Mouse (Mus musculus) neural tube, embryonic 12.5 days (tissue): ENCODE data around the gene a. TPM values are rescaled to one million over a fixed set of nuclear protein-coding genes. Genes with fewer than 3 reads are reported as not detected.
A peak's percentile ranks its signal among the peaks of the same experiment; 100 is the strongest.

Experiments used
- ATAC-seq: fragments of 200-750 bp; cut with Nextera tagmentation; 2 replicates; pipeline ENCODE4 v1.8.0; 2017; ENCODE audit warnings: low read depth, mild to moderate bottlenecking, moderate TSS enrichment, moderate library complexity; ENCODE audit not compliant: low FRiP score
- H3K27ac ChIP-seq: fragments of 300-500 bp; sonication (generic); 2 replicates; pipeline ENCODE4 v1.5.1; 2016
- H3K27me3 ChIP-seq: fragments of 300-500 bp; sonication (generic); replicated peaks from 2 replicates; pipeline ENCODE4 v1.6.1; 2016; ENCODE audit warnings: mild to moderate bottlenecking
- H3K36me3 ChIP-seq: fragments of 300-500 bp; sonication (generic); 2 replicates; pipeline ENCODE4 v1.6.1; 2016; ENCODE audit warnings: mild to moderate bottlenecking
- H3K4me1 ChIP-seq: fragments of 300-500 bp; sonication (generic); 2 replicates; pipeline ENCODE4 v1.6.1; 2016
- H3K4me2 ChIP-seq: fragments of 300-500 bp; sonication (generic); replicated peaks from 2 replicates; pipeline ENCODE4 v1.6.1; 2016; ENCODE audit warnings: mild to moderate bottlenecking
- H3K4me3 ChIP-seq: fragments of 300-500 bp; sonication (generic); 2 replicates; pipeline ENCODE4 v1.5.1; 2016
- H3K9ac ChIP-seq: fragments of 300-500 bp; sonication (generic); 2 replicates; pipeline ENCODE4 v1.6.1; 2016; ENCODE audit warnings: mild to moderate bottlenecking
- H3K9me3 ChIP-seq: fragments of 300-500 bp; sonication (generic); 2 replicates; pipeline ENCODE4 v1.6.1; 2016; ENCODE audit warnings: mild to moderate bottlenecking
- WGBS: fragments of 180-500 bp; shearing (Covaris S2); methylation state at CpG from one replicate; pipeline ENCODE4 v1.1.7; 2016; 5-methylcytosine and 5-hydroxymethylcytosine counted together
- polyA plus RNA-seq: library from polyadenylated mRNA; unstranded; fragments of >200 nt; fragmentation: Nextera tagmentation; extraction: Ambion mirVana; gene quantifications from 2 replicates; pipeline ENCODE4 v1.2.1, GENCODE M21; 2016

a gene
- polyA plus RNA-seq, 1 experiment from 2014 or later, result not detected

DNA sequence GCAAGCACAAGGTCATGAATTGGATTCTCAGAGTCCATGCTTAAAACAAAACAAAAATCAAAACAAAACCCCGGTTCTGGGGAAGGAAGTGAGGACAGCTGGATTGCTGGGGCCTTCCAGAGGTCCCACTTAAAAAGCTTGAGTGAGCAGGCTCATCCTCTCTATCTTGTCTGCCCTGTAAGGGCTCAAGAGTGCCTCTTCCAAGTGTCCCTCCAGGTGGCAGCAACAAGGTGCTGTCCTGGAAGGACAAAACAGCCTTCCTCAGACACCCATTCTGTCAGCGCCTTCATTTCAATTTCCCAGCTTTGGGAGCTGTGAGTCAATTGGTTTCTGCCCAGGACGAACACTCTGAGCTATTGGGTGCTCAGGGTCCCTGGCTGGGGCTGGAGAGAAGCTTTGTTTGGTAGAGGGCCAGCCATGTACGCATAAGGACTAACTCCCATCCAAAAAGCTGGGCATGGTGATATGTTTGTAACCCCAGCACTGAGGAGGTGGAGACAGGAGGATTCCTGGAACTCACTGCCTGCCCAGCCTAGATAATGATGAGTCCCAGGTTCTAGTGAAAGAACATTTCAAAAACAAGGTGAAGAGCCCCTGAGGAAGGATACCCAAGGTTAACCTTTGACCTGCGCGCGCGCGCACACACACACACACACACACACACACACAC, 26.2 kb upstream of the a start:
- no peak overlapping the region for H3K4me3 ChIP-seq
- H3K9ac ChIP-seq, result no peak overlapping the region
- no peaks in the 10 kb centered on the region for H3K4me1 ChIP-seq
- H3K36me3 ChIP-seq, result no peaks in the 10 kb centered on the region
- H3K9me3 ChIP-seq, result no peaks in the 10 kb centered on the region
- ATAC-seq, result no peak
- WGBS, result 82% methylated on average over 9 of the region's 9 CpGs
- no peaks in the 10 kb centered on the region for H3K27me3 ChIP-seq
- no peak overlapping the region for H3K4me2 ChIP-seq
- H3K27ac ChIP-seq, result no peak overlapping the region

DNA sequence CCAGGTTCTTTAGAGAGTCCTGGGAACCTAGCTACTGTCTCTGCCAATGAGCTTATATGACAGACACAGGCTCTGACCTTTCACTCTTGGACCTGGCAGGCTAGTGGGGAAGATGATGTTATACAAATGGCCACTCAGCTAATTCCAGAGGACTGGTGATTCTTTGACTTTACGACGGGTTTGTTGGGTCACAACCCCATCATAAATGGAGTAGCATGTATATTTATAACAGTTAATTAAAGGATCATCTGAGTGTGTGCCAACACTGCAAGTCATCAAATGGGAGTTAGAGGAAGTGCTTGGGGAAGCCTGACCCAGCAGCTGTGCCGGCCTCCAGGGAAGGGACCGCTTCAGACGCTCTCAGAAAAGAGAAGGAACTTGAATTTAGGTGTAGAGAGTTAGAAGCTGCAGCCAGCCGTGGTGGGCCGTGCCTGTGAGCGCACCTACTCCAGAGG, 25.6 kb upstream of the a start:
- 76% methylated on average over 8 of the region's 8 CpGs for WGBS
- no peak for ATAC-seq
- H3K4me2 ChIP-seq, result no peak overlapping the region
- no peak overlapping the region for H3K27ac ChIP-seq
- H3K4me3 ChIP-seq, result no peak overlapping the region
- no peak overlapping the region for H3K9ac ChIP-seq
- no peaks in the 10 kb centered on the region for H3K4me1 ChIP-seq
- no peaks in the 10 kb centered on the region for H3K36me3 ChIP-seq
- H3K27me3 ChIP-seq, result no peaks in the 10 kb centered on the region
- no peaks in the 10 kb centered on the region for H3K9me3 ChIP-seq

DNA sequence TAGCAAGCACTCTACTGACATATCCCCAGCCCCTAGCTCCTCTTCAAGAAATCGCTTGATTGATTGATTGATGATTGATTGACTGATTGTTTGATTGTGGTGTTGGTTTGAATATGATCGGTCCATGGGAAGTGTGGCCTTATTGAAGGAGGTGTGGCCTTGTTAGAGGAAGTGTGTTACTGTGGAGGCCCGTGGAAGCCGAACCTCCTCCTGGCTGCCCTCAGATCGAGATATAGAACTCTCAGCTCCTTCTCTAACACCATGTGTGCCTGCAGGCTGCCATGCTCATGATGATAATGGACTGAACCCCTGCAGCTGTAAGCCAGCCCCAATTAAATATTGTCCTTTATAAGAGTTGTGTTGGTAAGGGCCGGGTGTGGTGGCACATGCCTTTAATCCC, 24.2 kb upstream of the a start:
- Histone ChIP-seq H3K4me3 (no peak overlapping the region), H3K27ac (no peak overlapping the region), H3K9ac (no peak overlapping the region), H3K36me3 (no peaks in the 10 kb centered on the region), H3K9me3 (no peaks in the 10 kb centered on the region), H3K4me1 (no peaks in the 10 kb centered on the region), H3K4me2 (no peak overlapping the region), H3K27me3 (no peaks in the 10 kb centered on the region)
- ATAC-seq, result no peak
- 92% methylated on average over 6 of the region's 6 CpGs for WGBS

DNA sequence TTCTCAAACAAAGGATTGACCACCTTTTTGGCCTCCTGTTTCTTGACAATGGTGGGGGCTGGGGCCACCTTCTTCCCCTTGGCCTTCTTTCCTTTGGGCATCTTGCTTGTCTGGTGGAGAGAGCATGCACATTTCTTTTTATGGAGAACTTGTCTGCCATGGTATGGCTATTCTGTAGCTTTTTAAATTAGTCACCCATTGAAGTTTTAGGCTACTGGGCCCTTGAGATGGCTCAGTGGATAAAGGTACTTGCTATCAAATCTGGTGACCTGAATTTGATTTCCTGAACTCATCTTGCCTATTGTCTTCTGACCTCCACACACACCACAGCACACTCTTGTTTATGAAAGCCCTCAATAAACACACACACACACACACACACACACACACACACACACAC, 21.3 kb upstream of the a start, which contains the start of gene Gm14214:
Gm14214 (minus strand) TSS at position 101 of the 400 bp plus-strand sequence.
- H3K27ac ChIP-seq, result no peak within 1 kb of the TSS
- no peaks in the 10 kb centered on the region for H3K36me3 ChIP-seq
- H3K9me3 ChIP-seq, result peaks cover 5% of the 10 kb centered on the region; the same call in 1 of the 2 replicates
- no peaks in the 10 kb centered on the region for H3K27me3 ChIP-seq
- no peaks in the 10 kb centered on the region for H3K4me1 ChIP-seq
- H3K4me2 ChIP-seq, result no peak within 1 kb of the TSS
- no peak within 1 kb of the TSS for H3K4me3 ChIP-seq
- ATAC-seq, result no peak
- H3K9ac ChIP-seq, result no peak within 1 kb of the TSS

DNA sequence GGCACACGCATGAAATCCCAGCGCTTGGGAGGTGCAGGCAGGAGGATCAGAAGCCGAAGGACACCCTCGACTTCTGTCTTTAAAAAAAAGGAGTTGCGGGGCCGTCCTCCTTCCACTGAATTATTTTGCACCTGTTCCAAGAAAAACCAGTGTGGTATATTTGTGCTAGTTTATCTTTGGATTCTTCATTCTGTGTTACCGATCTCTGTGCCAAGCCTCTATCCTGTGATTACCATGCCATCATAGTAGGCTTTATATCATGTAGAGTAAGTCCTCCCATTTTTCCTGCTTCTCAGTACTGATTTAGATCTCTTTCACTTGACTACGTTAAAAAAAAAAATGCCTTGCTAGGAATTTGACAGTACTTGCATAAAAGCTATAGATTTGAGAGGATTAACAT, 19.6 kb upstream of the a start:
- Histone ChIP-seq H3K9me3 (peaks cover 5% of the 10 kb centered on the region; the same call in 1 of the 2 replicates), H3K27ac (no peak overlapping the region), H3K4me2 (no peak overlapping the region), H3K4me3 (no peak overlapping the region), H3K36me3 (no peaks in the 10 kb centered on the region), H3K27me3 (no peaks in the 10 kb centered on the region), H3K9ac (no peak overlapping the region), H3K4me1 (no peaks in the 10 kb centered on the region)
- no peak for ATAC-seq
- WGBS, result 78% methylated on average over 8 of the region's 8 CpGs

- no peaks in the 10 kb centered on the region for H3K4me1 ChIP-seq
- no peak overlapping the region for H3K4me3 ChIP-seq
- peaks cover 5% of the 10 kb centered on the region; the same call in 1 of the 2 replicates for H3K9me3 ChIP-seq
- 79% methylated on average over 1 of the region's 1 CpGs for WGBS
- no peaks in the 10 kb centered on the region for H3K27me3 ChIP-seq
- H3K9ac ChIP-seq, result no peak overlapping the region
- ATAC-seq, result no peak
- no peak overlapping the region for H3K27ac ChIP-seq
- H3K4me2 ChIP-seq, result no peak overlapping the region
- H3K36me3 ChIP-seq, result no peaks in the 10 kb centered on the region
Observed at GRCm38 (mm10) chr2:154774032-154774431, 17.2 kb upstream of the a start.

DNA sequence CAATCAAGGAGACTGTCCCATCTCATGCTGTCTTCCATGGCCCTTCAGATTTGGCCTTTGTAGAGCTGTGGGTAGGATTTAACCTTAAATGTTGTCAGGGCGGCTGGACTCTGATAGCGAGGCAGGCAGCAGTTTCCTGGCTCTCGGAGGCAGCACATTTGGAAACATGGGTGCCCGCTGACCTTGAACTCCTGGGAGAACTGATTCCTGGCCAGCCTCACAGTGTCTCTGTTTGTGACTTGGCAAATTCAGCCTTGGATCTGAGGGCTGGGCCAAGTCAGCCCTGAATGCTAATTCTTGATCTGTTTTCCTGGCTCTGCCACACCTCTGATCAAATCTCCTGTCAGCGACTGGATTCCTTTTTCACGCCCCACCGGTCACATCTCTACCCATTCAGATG, 14.7 kb upstream of the a start:
- H3K36me3 ChIP-seq, result no peaks in the 10 kb centered on the region
- H3K4me2 ChIP-seq, result no peak overlapping the region
- no peak for ATAC-seq
- H3K27me3 ChIP-seq, result no peaks in the 10 kb centered on the region
- no peak overlapping the region for H3K4me3 ChIP-seq
- no peak overlapping the region for H3K27ac ChIP-seq
- no peaks in the 10 kb centered on the region for H3K4me1 ChIP-seq
- H3K9ac ChIP-seq, result no peak overlapping the region
- WGBS, result 81% methylated on average over 7 of the region's 7 CpGs
- peaks cover 5% of the 10 kb centered on the region; the same call in 1 of the 2 replicates for H3K9me3 ChIP-seq

GRCm38 (mm10) chr2:154779648-154780047, 11.6 kb upstream of the a start:
- no peak overlapping the region for H3K4me2 ChIP-seq
- no peaks in the 10 kb centered on the region for H3K9me3 ChIP-seq
- peaks cover 13% of the 10 kb centered on the region for H3K4me1 ChIP-seq
- no peak overlapping the region for H3K4me3 ChIP-seq
- 81% methylated on average over 3 of the region's 3 CpGs for WGBS
- H3K27ac ChIP-seq, result no peak overlapping the region
- no peak overlapping the region for H3K9ac ChIP-seq
- H3K27me3 ChIP-seq, result no peaks in the 10 kb centered on the region
- no peaks in the 10 kb centered on the region for H3K36me3 ChIP-seq
- no peak for ATAC-seq

DNA sequence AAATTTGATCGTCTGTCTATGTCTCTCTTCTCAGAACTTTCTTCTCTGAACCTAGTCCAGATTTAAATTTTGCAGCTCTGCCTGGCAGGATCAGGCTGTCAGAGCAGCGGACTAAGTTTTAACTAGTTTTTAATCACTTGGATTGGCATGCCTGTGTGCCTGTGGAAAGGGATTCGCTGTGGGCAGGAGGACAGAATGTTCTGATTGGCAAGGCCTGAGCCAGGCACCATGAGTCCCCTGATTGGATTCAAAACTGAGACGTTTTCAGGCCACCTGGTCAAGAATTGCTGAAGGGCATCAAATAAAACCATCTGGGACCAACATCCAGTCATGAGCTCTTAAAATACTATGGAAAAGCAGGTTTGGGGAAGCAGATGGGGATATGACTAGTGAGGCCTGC, 8.8 kb upstream of the a start:
- Histone ChIP-seq H3K27ac (no peak overlapping the region), H3K36me3 (no peaks in the 10 kb centered on the region), H3K4me3 (no peak overlapping the region), H3K9ac (0 out of 2 replicates have a peak overlapping the region, but pooled peaks have one; percentile 13), H3K9me3 (no peaks in the 10 kb centered on the region), H3K4me2 (0 out of 2 replicates have a peak overlapping the region, but pooled peaks have one; percentile 7), H3K27me3 (no peaks in the 10 kb centered on the region), H3K4me1 (peaks cover 18% of the 10 kb centered on the region)
- WGBS, result 83% methylated on average over 4 of the region's 4 CpGs
- no peak for ATAC-seq

DNA sequence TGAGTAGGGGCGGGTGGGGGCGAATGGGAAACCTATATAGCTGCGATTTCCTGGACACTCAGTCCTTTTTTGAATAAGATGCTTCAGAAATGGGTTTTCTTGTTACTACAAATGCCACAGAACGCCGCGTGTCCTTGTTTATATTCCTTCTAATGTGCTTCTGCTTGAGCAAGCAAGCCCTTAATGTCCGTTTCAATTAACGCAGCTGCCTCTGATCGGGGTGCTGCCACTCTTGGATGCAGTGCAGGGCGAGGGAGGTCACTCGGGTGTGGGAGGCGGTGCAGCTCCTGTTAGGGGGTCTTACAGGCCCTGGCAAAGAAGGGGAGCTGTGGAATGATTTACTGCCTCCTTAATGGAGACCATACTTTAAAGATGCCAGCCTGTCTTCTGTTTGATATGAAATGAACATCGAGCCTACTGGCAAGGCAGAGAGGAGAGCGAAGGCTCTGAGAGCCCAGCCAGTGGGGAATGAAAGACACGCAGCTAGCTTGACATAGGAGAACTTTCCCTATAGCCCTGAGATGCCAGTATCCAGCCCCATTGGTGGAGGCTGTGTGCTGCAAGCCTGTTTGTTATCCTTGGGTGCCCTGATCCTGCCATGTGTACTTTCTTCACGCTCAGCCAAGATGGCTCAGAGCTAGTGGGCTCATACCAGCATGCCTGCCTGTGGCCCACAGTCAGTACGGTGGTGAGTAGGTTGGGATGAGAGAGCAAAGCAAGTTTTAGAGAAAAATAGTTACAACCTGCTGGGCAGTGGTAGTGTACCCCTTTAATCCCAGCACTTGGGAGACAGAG, 8.1 kb upstream of the a start:
- H3K27ac ChIP-seq, result no peak overlapping the region
- no peak overlapping the region for H3K4me3 ChIP-seq
- H3K9ac ChIP-seq, result 0 out of 2 replicates have a peak overlapping the region, but pooled peaks have one; percentile 13
- no peak for ATAC-seq
- WGBS, result 54% methylated on average over 17 of the region's 17 CpGs
- H3K4me2 ChIP-seq, result 0 out of 2 replicates have a peak overlapping the region, but pooled peaks have one; percentile 7
- no peaks in the 10 kb centered on the region for H3K27me3 ChIP-seq
- peaks cover 18% of the 10 kb centered on the region for H3K4me1 ChIP-seq
- no peaks in the 10 kb centered on the region for H3K36me3 ChIP-seq
- no peaks in the 10 kb centered on the region for H3K9me3 ChIP-seq

- H3K4me2 ChIP-seq, result no peak overlapping the region
- WGBS, result 61% methylated on average over 3 of the region's 3 CpGs
- peaks cover 21% of the 10 kb centered on the region for H3K4me1 ChIP-seq
- no peak for ATAC-seq
- H3K27ac ChIP-seq, result no peak overlapping the region
- H3K27me3 ChIP-seq, result no peaks in the 10 kb centered on the region
- H3K9me3 ChIP-seq, result no peaks in the 10 kb centered on the region
- no peaks in the 10 kb centered on the region for H3K36me3 ChIP-seq
- H3K4me3 ChIP-seq, result no peak overlapping the region
- no peak overlapping the region for H3K9ac ChIP-seq
Observed at GRCm38 (mm10) chr2:154785284-154785683, 5.9 kb upstream of the a start.

- no peaks in the 10 kb centered on the region for H3K9me3 ChIP-seq
- 52% methylated on average over 3 of the region's 3 CpGs for WGBS
- H3K27me3 ChIP-seq, result no peaks in the 10 kb centered on the region
- no peak overlapping the region for H3K9ac ChIP-seq
- no peak overlapping the region for H3K4me3 ChIP-seq
- H3K4me2 ChIP-seq, result no peak overlapping the region
- no peak for ATAC-seq
- peaks cover 21% of the 10 kb centered on the region for H3K4me1 ChIP-seq
- H3K36me3 ChIP-seq, result no peaks in the 10 kb centered on the region
- H3K27ac ChIP-seq, result no peak overlapping the region
Observed at GRCm38 (mm10) chr2:154786187-154786586, 5.0 kb upstream of the a start.
